Mouse (Mus musculus) MEL (cell line): Measurements from ENCODE around the gene Slc34a1.

ENCODE experiments used
- CHD1 ChIP-seq: IDR thresholded peaks from 2 replicates; pipeline ENCODE4 v1.6.1; 2012; ENCODE audit warnings: low read depth, mild to moderate bottlenecking, inconsistent platforms, low read length, improper control_type of control experiment
- CTCF ChIP-seq, 3 experiments: IDR thresholded peaks in 2 of 3; conservative IDR thresholded peaks in 1 of 3; 2 replicates each; pipeline ENCODE4 v1.5.1; 2011 to 2012; ENCODE audit warnings: low read length in 3 of 3, low read depth in 2 of 3, mild to moderate bottlenecking in 2 of 3, improper control_type of control experiment in 1 of 3, inconsistent platforms in 1 of 3, mixed read lengths in 1 of 3, moderate library complexity in 1 of 3; ENCODE audit not compliant: control insufficient read depth in 1 of 3, insufficient read depth in 1 of 3, poor library complexity in 1 of 3, severe bottlenecking in 1 of 3
- POLR2A ChIP-seq, 2 experiments: IDR thresholded peaks; 2 replicates each; pipeline ENCODE4 v1.6.1; 2011 to 2012; ENCODE audit warnings: low read length in 2 of 2, mild to moderate bottlenecking in 2 of 2, control low read depth in 1 of 2, improper control_type of control experiment in 1 of 2, low read depth in 1 of 2, moderate library complexity in 1 of 2; ENCODE audit not compliant: control insufficient read depth in 1 of 2, insufficient read depth in 1 of 2, poor library complexity in 1 of 2
- RCOR1 ChIP-seq: IDR thresholded peaks from 2 replicates; pipeline ENCODE4 v1.6.1; 2012; ENCODE audit warnings: low read depth, mild to moderate bottlenecking, inconsistent platforms, low read length, improper control_type of control experiment

DNA sequence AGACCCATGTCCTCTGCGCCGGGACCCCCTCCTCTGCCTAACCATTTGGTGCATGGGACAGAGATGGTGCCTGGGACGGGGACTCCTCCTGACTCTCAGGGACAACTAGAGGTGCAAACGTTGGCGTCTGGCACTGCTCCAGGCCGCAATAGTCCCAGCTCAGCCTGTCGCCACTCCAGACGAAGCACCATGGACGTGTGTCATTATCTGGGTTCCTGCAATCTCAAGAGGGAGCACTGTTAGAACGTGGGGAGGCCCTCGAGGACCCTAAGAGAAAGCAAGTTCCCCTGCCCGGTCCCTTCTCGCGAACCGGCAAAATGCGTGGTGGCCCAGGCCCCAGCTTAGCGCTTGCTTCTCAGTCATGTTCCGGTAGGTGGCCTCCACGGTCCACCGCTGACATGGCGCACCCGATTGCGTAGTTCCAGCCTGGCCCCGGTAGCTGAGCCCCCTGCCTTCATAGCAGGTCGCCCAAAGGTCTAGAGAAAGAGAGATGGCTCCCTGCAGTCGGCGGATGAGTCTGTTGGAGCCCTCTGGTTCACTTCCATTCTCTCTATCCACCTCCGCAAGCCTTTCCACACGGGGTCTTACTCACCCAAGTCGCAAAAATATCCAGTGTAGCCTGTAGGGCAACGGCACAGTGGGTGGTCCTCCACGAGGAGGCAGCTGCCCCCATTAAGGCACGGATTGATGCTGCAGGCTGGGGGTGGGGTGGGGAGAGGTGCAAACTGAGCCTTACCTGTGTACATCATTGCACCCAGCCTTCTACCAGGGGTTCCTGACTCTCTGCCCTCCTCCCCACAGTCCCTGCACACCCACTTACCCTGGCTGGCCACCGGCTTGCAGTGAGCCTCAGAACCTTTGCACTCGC is 23.2 kb downstream of the Slc34a1 start:
- TF ChIP-seq POLR2A (IDR thresholded peaks at IDR 0.05; ENCODE audit: control insufficient read depth in 1 of 2, insufficient read depth in 1 of 2, low read depth in 1 of 2, low read length in 2 of 2, poor library complexity in 1 of 2) (no peak), CTCF (IDR thresholded peaks at IDR 0.05 in 2 of 3, conservative IDR thresholded peaks at IDR 0.05 in 1 of 3; ENCODE audit: control insufficient read depth in 1 of 3, insufficient read depth in 1 of 3, low read depth in 2 of 3, low read length in 3 of 3, poor library complexity in 1 of 3, severe bottlenecking in 1 of 3) (no peak), CHD1 (no peak), RCOR1 (no peak)
